Mouse (Mus musculus) lung, postnatal 0 days (tissue): ENCODE results near the gene Gtf3c5. TPM values are rescaled to one million over a fixed set of nuclear protein-coding genes. Genes with fewer than 3 reads are reported as not detected.
A peak's percentile ranks its signal among the peaks of the same experiment; 100 is the strongest.

ENCODE experiments used
- ATAC-seq: fragments of 200-750 bp; cut with Nextera tagmentation; 2 replicates; pipeline ENCODE4 v1.8.0; 2017; ENCODE audit warnings: moderate library complexity
- DNase-seq: peaks from one replicate; pipeline ENCODE4 v3.0.0-alpha.2; 2016; ENCODE audit warnings: low spot score
- H3K27ac ChIP-seq: fragments of 300-500 bp; sonication (generic); 2 replicates; pipeline ENCODE4 v1.5.1; 2014; ENCODE audit warnings: antibody characterized with exemption, mild to moderate bottlenecking, low read length, mixed read lengths
- H3K27me3 ChIP-seq: fragments of 300-500 bp; sonication (generic); replicated peaks from 2 replicates; pipeline ENCODE4 v1.6.1; 2014; ENCODE audit warnings: low read length, mixed read lengths; ENCODE audit not compliant: insufficient read depth
- H3K36me3 ChIP-seq: fragments of 300-500 bp; sonication (generic); 2 replicates; pipeline ENCODE4 v1.6.1; 2014; ENCODE audit warnings: low read length, mixed read lengths; ENCODE audit not compliant: insufficient read depth
- H3K4me1 ChIP-seq: fragments of 300-500 bp; sonication (generic); 2 replicates; pipeline ENCODE4 v1.6.1; 2014; ENCODE audit warnings: antibody characterized with exemption, low read depth, low read length, mixed read lengths; ENCODE audit not compliant: insufficient read depth
- H3K4me2 ChIP-seq: fragments of 300-500 bp; sonication (generic); replicated peaks from 2 replicates; pipeline ENCODE4 v1.6.1; 2014; ENCODE audit warnings: low read depth, mild to moderate bottlenecking, low read length, moderate library complexity, mixed read lengths
- H3K4me3 ChIP-seq: fragments of 300-500 bp; sonication (generic); 2 replicates; pipeline ENCODE4 v1.5.1; 2014; ENCODE audit warnings: low read depth, low read length
- H3K9ac ChIP-seq: fragments of 300-500 bp; sonication (generic); replicated peaks from 2 replicates; pipeline ENCODE4 v1.6.1; 2014; ENCODE audit warnings: low read depth, mild to moderate bottlenecking
- H3K9me3 ChIP-seq: fragments of 300-500 bp; sonication (generic); 2 replicates; pipeline ENCODE4 v1.6.1; 2016; ENCODE audit warnings: low read length, mixed read lengths
- CTCF ChIP-seq: IDR thresholded peaks from 2 replicates; pipeline ENCODE4 v1.5.1; 2016; ENCODE audit warnings: antibody characterized with exemption, mild to moderate bottlenecking
- EP300 ChIP-seq: IDR thresholded peaks from 2 replicates; pipeline ENCODE4 v1.6.1; 2016; ENCODE audit warnings: antibody characterized with exemption, mild to moderate bottlenecking, control low read depth
- WGBS: fragments of 180-500 bp; shearing (Covaris S2); extraction: QIAGEN DNeasy Blood & Tissue Kit; methylation state at CpG from one replicate; pipeline ENCODE4 v1.1.7; 2014; 5-methylcytosine and 5-hydroxymethylcytosine counted together
- polyA plus RNA-seq: library from polyadenylated mRNA; unstranded; fragments of >200 nt; fragmentation: Nextera tagmentation; extraction: Ambion mirVana; gene quantifications from 2 replicates; pipeline ENCODE4 v1.2.1, GENCODE M21; 2015

The Gtf3c5 gene
- polyA plus RNA-seq, 1 experiment from 2014 or later = 15.8 TPM

DNA sequence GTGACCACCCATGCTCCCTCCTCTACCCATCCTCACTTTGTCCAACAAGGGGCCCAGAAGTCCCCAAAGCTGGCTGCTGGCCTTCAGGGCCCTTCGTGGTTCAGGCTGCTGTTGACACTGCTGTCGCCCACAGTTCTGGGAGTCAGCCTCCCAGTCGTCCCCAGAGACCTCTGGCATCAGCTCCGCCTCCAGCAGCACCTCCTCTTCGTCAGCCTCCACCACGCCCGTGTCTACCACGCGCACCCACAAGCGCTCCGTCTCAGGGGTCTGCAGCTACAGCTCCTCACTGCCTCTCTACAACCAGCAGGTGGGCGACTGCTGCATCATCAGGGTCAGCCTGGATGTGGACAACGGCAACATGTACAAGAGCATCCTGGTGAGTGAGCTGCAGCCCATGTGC, 34.4 kb downstream of the Gtf3c5 start:
- H3K9me3 ChIP-seq = no peaks in the 10 kb centered on the region
- H3K9ac ChIP-seq = no peak overlapping the region
- DNase-seq = no peak
- H3K4me2 ChIP-seq = no peak overlapping the region
- H3K36me3 ChIP-seq = peaks cover 52% of the 10 kb centered on the region
- no peaks in the 10 kb centered on the region for H3K4me1 ChIP-seq
- WGBS = 90% methylated on average over 13 of the region's 13 CpGs
- no peak overlapping the region for H3K4me3 ChIP-seq
- H3K27ac ChIP-seq = no peak overlapping the region
- TF ChIP-seq EP300 (no peak), CTCF (no peak)
- H3K27me3 ChIP-seq = no peaks in the 10 kb centered on the region
- ATAC-seq = no peak

DNA sequence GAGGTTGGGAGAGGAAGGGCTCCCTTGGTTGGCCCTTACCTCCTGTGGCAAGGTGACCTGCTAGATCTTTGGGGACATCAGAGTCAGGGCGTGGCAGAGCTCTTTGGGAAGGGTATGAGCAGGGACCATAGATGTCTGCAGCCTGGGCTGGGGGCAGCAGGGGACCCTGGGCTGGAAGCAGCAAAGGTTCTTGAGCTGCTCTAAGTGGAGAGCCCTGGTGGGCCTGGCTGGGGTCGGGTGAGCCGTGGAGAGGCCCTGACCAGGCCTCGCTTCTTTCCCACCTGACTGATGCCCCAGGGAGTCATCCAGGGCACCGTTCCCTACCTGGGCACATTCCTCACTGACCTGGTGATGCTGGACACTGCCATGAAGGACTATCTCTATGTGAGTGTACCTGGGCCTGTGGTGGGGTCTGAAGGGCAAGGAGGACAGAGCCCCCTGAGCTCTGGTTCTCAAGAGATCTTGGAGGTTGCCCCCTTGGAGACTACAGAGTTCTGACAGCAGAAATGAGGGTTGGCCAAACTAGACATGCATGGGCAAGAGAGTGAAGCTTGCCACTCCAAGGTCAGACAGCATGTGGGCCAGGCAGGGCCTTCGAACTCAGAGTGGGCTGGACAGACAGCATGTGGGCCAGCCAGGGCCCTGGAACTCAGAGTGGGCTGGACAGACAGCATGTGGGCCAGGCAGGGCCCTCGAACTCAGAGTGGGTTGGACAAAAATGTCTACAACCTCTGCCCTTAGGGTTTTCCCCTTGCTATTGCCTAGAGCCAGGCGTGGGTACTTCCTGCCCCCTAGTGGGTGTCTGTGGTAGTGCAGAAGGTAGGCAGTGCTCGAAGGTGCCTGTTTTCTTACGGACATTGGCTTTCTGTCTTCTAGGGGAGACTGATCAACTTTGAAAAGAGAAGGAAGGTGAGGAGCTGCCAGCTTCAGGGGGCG, 36.0 kb downstream of the Gtf3c5 start:
- Histone ChIP-seq H3K4me1 (no peaks in the 10 kb centered on the region), H3K9ac (no peak overlapping the region), H3K27me3 (no peaks in the 10 kb centered on the region), H3K36me3 (peaks cover 56% of the 10 kb centered on the region), H3K4me3 (no peak overlapping the region), H3K9me3 (no peaks in the 10 kb centered on the region), H3K27ac (no peak overlapping the region), H3K4me2 (no peak overlapping the region)
- TF ChIP-seq EP300 = no peak
- TF ChIP-seq CTCF = peak; percentile 100
- WGBS = 52% methylated on average over 11 of the region's 11 CpGs
- DNase-seq (peak; percentile 87), ATAC-seq (peak; percentile 78)

DNA sequence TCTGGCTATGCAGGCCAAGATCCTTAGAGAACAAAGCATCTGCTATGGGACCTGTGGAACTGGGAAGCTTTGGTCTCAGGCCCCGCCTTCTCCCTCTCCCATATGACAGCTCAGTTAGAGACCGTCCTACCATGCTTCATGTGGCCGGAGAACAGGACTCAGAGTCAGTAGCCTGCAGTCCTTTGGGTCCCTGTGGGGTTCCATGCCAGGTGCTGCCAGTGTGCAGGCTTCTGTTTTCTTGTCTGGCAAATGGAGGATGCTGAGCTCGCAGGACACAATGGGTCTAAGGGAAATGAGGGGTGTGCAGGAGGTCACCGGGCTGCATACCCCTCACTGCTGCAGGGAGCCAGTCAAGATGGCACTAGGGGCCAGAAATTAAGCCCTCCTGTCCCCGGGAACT, 37.0 kb downstream of the Gtf3c5 start:
- Histone ChIP-seq H3K27ac (no peak overlapping the region), H3K36me3 (peaks cover 47% of the 10 kb centered on the region), H3K27me3 (no peaks in the 10 kb centered on the region), H3K4me1 (no peaks in the 10 kb centered on the region), H3K9me3 (no peaks in the 10 kb centered on the region), H3K4me2 (no peak overlapping the region), H3K9ac (no peak overlapping the region), H3K4me3 (no peak overlapping the region)
- no peak for TF ChIP-seq CTCF
- no peak for TF ChIP-seq EP300
- ATAC-seq (no peak), DNase-seq (no peak)
- WGBS = 75% methylated on average over 6 of the region's 6 CpGs

DNA sequence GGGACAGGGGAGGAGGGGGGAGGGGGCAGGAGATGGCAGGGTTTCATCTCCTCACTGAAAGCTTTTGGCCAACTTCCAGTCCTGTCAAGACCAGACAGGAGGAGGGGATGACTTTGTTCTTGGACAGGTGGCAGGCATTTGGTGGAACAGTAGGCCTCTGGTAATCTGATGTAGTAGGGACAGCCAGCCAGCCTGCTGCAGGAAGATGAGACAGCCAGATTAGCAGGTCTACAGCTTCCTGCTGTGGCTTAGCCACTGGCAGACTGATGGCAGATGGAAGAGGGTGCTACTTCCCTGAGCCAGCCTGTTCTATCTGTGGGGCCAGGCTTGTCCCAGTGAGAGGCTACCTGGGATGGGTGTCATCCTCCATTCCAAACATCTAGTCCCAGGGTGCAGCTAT, 37.6 kb downstream of the Gtf3c5 start:
- Histone ChIP-seq H3K27ac (no peak overlapping the region), H3K4me3 (no peak overlapping the region), H3K36me3 (peaks cover 41% of the 10 kb centered on the region), H3K4me1 (no peaks in the 10 kb centered on the region), H3K9ac (no peak overlapping the region), H3K4me2 (no peak overlapping the region), H3K9me3 (no peaks in the 10 kb centered on the region), H3K27me3 (no peaks in the 10 kb centered on the region)
- DNase-seq = no peak
- TF ChIP-seq CTCF = no peak
- TF ChIP-seq EP300 = no peak
- ATAC-seq = no peak

DNA sequence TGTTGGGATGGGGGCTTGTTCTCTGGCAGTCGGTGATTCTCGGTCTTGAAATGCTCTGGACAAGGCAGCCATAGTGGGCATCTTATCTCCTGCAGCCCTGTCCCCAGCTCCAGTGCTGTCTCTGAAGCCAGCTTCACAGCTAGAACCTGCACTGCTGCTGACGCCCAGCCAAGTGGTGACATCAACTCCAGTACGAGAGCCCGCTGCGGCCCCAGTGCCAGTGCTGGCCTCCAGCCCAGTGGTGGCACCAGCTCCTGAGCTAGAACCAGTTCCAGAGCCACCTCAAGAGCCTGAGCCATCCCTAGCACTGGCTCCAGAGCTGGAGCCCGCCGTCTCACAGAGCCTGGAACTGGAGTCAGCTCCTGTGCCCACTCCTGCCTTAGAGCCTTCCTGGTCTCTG, 39.7 kb downstream of the Gtf3c5 start:
- Histone ChIP-seq H3K9ac (no peak overlapping the region), H3K27me3 (no peaks in the 10 kb centered on the region), H3K9me3 (no peaks in the 10 kb centered on the region), H3K4me2 (no peak overlapping the region), H3K27ac (no peak overlapping the region), H3K36me3 (peaks cover 21% of the 10 kb centered on the region), H3K4me3 (no peak overlapping the region), H3K4me1 (peaks cover 8% of the 10 kb centered on the region; the same call in 1 of the 2 replicates)
- WGBS = 88% methylated on average over 8 of the region's 8 CpGs
- DNase-seq (no peak), ATAC-seq (no peak)
- TF ChIP-seq EP300 = no peak
- TF ChIP-seq CTCF = no peak

DNA sequence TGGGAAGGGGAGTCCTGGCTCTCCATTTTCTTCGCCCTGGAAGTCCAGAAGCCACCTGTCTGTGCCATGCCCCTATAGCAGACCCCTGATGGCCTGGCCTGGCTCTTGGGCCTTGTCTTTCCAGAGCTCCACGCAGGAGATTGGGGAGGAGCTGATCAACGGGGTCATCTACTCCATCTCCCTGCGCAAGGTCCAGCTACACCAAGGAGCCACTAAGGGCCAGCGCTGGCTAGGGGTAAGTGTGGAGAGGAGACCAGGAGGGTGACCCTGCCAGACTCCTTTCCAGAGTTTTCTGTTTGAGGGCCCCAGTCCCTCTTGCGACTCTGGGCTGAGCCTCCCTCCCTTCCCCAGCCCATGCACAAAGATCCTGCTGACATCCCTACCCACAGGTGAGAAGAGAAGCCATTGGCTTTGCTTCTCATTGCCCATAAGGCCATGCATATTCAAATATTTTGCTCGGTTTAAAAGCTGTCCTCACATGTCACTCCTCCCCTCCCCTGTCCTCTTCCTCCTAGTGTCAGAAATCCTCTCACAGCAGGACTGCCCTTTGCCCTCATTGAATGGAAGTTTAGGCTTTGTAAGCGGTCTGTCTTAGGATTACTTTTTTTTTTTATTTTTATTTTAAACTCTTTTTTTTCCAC, 42.8 kb downstream of the Gtf3c5 start:
- ATAC-seq (no peak), DNase-seq (no peak)
- H3K4me3 ChIP-seq = no peak overlapping the region
- H3K36me3 ChIP-seq = peaks cover 15% of the 10 kb centered on the region; the same call in 1 of the 2 replicates
- no peak overlapping the region for H3K9ac ChIP-seq
- H3K4me1 ChIP-seq = peaks cover 9% of the 10 kb centered on the region; the same call in 1 of the 2 replicates
- 78% methylated on average over 8 of the region's 8 CpGs for WGBS
- TF ChIP-seq EP300 = no peak
- no peak for TF ChIP-seq CTCF
- no peak overlapping the region for H3K4me2 ChIP-seq
- H3K27me3 ChIP-seq = no peaks in the 10 kb centered on the region
- H3K9me3 ChIP-seq = no peaks in the 10 kb centered on the region
- H3K27ac ChIP-seq = no peak overlapping the region; the same call in 1 of the 2 replicates
